Mouse (Mus musculus) brown adipose tissue, adult 24 weeks (tissue): ENCODE measurements around the gene Grb7. TPM values are rescaled to one million over a fixed set of nuclear protein-coding genes. Genes with fewer than 3 reads are reported as not detected.

ENCODE experiments used
- H3K27ac ChIP-seq: fragments of 200-500 bp; replicated peaks from 2 replicates; pipeline ENCODE4 v1.5.1; 2012; ENCODE audit warnings: low read depth, mild to moderate bottlenecking, low read length
- H3K4me1 ChIP-seq: fragments of 200-500 bp; 2 replicates; pipeline ENCODE4 v1.6.1; 2012; ENCODE audit warnings: low read length, mixed read lengths; ENCODE audit not compliant: control insufficient read depth, insufficient read depth, insufficient read length
- H3K4me3 ChIP-seq: fragments of 200-500 bp; 2 replicates; pipeline ENCODE4 v1.5.1; 2012; ENCODE audit warnings: low read depth, mild to moderate bottlenecking, low read length, moderate library complexity; ENCODE audit not compliant: insufficient read depth
- polyA plus RNA-seq: library from polyadenylated mRNA; stranded (reverse); fragments of >200 nt; gene quantifications from 2 replicates; pipeline ENCODE4 v1.2.4, GENCODE M21; 2012; ENCODE audit not compliant: missing spikeins, insufficient read depth, insufficient read length

Gene Grb7
- polyA plus RNA-seq, 1 experiment = 0.59 TPM

DNA sequence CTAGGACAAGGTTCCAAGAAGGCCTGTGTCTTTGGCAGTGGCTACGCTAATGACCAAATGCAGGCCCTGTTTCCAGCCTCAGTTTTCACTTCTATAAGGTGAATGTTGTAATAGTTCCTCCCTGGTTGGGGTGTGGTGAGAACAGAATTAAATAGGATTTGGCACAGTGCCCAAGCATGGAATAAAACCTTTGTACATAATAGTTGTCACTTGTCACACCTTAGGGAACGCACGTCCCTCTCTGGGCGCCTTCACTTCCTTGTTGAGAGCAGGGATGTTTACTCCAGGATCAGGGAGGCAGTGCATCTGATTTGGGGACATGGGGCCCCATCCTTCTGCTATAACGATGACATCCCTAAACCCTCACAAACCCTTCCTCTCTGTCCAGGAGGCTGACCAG, 17.8 kb upstream of the Grb7 start:
- H3K4me3 ChIP-seq = no peak overlapping the region
- H3K4me1 ChIP-seq = no peaks in the 10 kb centered on the region
- H3K27ac ChIP-seq = no peak overlapping the region

DNA sequence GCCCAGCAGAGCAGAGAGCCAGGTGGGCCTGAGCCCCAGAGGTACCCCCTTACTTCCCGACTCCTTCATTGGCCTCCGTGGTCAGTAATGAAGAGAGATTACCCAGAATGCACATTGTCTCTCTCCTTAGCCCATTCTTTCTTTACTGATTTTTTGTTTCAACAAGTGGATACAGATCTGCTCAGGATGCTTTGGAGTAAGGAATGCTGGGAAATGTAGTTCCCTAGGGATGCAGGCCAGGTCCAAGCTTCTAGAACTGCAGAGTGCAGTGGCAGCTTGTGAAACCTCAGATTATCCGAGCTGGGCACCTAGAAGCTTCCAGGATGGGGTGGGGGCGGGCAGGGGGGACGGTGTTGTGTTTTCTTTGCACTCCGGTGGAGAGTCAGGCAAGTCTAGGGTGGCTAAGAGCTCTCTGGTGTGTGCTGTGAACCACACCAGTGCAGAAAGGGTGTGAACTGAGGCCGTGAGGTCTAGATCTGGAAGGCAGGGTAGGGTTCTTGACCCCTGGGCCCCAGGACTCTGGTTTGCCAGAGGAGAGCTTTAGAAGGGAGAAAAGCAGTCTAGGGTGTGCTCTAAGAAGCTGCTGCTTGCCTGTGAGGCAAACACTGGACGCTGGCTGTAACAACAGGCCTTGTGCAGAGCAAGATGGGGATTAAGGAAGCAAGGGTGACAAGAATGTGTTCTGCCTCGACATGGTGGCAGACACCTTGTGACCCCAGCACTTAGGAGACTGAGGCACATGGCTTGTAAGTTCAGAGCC, 14.3 kb upstream of the Grb7 start:
- H3K4me1 ChIP-seq = no peaks in the 10 kb centered on the region
- no peak overlapping the region for H3K4me3 ChIP-seq
- no peak overlapping the region for H3K27ac ChIP-seq

DNA sequence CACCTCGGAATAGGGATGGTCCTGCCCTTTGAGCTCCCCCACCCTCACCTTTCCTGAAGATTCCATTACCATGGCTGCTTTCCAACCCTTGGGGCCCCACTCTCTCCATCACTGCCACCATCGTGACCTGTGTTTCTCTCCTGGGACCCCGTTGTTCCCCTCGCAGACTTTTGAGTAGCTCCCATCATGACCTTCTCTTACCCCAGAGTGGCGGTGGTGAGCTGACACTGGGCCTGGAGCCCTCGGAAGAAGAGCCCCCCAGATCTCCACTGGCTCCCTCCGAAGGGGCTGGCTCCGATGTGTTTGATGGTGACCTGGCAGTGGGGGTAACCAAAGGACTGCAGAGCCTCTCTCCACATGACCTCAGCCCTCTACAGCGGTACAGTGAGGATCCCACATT, 10.5 kb upstream of the Grb7 start:
- Histone ChIP-seq H3K4me3 (no peak overlapping the region), H3K27ac (no peak overlapping the region), H3K4me1 (peaks cover 4% of the 10 kb centered on the region; the same call in 1 of the 2 replicates)

DNA sequence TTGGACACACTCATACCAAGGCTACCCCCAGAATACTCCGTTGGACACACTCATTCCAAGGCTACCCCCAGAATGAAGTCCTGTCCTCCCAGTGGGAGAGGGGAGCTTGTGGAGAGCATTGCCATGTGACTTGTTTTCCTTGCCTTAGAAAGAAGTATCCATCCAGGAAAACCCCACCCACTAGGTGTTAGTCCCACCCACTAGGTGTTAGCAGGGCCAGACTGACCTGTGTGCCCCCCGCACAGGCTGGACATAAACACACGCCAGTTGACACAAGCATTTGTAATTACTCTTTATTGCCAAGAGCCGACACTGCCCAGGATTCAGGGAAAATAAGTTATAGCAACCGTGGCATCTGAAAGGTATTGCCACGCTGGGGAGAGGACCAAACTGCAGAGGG, 8.8 kb upstream of the Grb7 start:
- peaks cover 4% of the 10 kb centered on the region; the same call in 1 of the 2 replicates for H3K4me1 ChIP-seq
- no peak overlapping the region for H3K27ac ChIP-seq
- no peak overlapping the region; the same call in 1 of the 2 replicates for H3K4me3 ChIP-seq

DNA sequence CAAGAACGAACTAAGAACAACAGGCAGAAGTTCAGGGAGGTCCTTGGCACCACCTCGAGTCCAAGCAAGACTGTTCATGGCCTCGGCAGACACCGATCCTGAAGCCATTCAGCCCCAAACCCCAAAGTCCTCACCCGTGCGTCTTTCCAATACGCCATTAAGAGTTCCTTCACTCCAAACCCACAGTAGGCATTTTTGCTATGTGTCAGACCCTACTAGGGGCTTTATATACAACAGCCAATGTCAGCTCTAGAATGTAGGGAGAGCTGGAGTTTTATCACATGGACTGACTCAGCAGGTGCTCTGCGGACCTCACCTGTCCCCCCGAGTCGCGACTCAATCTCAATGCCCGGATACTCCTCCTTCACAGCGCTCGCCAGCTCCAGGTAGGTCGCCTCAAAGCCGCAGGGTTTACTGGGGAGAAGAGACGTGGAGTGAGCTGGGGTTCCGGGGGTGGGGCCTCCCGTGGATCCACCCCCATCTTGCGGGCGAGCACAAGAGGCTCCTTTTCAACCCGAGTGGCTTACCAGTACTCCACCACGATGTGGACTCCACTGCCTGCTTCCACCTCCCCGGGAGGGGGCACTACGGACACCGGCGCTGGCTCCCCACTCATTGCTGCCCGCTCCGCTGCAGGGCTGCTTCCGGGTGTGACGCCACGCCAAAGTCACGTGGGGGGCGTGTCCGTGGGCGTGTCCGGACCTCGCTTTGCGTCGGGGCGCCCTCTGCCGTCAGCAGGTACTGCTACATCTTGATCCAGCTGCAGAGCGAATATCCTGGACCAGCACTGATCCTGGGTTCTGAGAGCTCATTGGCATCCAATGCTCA, 7.6 kb upstream of the Grb7 start, which contains the start of gene Mien1:
Mien1 (minus strand) TSS at position 661 of the 828 bp plus-strand sequence.
- peaks cover 4% of the 10 kb centered on the region; the same call in 1 of the 2 replicates for H3K4me1 ChIP-seq
- H3K4me3 ChIP-seq = peak within 1 kb of the TSS; percentile 81
- H3K27ac ChIP-seq = 0 out of 2 replicates have a peak within 1 kb of the TSS, but pooled peaks have one; percentile 36

DNA sequence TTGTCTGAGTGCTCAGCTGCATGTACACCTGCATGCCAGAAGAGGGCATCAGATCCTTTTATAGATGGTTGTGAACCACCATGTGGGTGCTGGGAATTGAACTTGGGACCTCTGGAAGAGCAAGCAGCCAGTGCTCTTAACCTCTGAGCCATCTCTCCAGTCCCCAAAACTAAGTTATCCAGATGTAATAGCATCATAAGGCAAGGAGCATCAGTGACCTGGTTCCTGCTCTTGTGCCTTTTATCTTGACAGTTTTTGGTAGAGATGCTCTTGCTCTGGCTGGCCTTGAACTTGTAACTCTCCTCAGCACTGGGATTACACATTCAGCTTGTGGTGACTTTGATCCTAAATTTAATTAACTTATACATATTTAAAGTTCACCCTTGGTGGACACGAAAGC, 2.5 kb upstream of the Grb7 start:
- no peak overlapping the region for H3K4me3 ChIP-seq

DNA sequence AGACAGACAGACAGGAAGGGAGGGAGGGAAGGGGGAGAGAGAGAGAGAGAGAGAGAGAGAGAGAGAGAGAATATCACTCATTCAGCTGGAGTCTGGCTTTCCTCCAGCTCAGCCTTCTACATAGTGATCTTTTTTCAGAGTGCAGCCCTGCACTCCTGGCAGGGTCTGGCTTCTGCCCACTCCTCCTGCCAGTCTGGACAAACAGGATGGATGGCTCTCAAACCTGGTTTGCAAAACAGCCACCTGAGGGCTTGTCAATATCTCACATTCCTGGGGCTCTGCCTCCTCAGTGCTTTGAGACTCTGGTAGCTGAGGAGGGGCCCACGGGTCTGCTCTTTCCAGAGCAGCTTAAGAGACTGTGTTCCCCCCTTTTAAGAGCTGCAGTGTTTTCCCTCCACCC, 956 bp upstream of the Grb7 start:
- Histone ChIP-seq H3K27ac (no peak overlapping the region), H3K4me1 (0 out of 2 replicates have a peak, but pooled peaks cover 2% of the 10 kb centered on the region), H3K4me3 (no peak overlapping the region)

More for the DNA sequence above, 2.5 kb upstream of the Grb7 start:
- no peak overlapping the region for H3K27ac ChIP-seq
- 0 out of 2 replicates have a peak, but pooled peaks cover 2% of the 10 kb centered on the region for H3K4me1 ChIP-seq

DNA sequence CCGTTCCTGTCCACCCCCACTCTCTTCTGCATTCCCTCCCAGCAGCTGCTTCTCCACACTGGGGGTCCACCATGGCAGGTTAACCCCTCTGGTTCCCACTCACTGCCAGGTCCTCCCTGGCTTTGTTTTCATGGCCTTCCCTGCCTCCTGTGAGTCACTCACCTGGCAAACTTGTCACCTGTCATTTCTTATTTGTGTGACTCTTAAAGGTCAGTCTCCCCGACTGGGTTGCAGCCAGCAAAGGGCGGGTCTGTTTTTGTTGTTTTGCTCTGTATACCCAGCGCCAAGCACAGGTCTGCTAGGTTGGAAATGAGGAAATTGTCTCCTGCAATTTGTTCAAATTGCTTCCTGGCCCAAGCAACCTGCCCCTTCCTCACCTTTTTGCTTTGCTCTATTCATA, 515 bp upstream of the Grb7 start:
- H3K4me3 ChIP-seq = no peak overlapping the region
- H3K27ac ChIP-seq = no peak overlapping the region
- H3K4me1 ChIP-seq = 0 out of 2 replicates have a peak, but pooled peaks cover 2% of the 10 kb centered on the region

DNA sequence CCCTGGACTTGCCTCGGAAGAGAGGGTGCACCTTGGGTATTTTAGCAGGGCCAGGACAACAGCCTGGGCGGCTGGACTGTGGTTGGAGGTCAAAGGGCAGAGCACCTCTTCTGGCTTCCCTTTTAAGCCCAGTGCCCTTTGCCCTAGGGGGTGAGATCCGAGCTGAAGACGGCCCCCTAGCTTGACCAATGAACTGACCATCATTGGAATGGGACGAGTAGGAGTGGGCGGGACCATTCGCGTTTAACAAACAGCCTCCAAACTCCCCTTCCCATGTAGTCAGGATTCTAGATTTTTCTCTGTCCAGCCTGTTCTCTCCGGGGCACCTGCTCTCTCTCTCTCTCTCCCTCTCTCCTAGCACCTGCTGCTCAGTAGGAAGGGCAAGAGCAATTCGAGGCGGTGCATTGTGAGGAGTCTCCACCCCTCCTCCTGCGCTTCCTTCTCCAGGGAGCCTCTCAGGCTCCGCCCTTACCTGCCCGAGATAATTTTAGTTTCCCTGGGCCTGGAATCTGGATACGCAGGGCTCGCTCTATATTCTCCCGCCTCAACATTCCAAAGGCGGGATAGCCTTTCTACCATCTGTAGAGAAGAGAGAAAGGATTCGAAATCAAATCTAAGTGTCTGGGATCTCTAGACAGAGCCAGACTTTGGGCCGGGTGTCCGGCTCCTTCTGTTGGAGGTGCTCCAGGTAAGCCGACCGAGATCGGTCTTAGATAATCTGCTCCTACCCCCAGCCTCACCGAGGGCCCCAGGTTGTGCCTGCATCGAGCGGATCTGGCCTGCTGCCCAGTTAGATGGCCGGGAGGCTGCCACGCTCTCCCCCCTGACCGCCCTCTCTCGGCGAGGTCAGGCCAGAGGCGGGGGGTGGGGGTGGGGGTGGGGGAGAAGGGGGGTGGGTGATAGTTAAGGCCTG, 624 bp downstream of the Grb7 start:
- 0 out of 2 replicates have a peak, but pooled peaks cover 2% of the 10 kb centered on the region for H3K4me1 ChIP-seq
- H3K27ac ChIP-seq = no peak overlapping the region

DNA sequence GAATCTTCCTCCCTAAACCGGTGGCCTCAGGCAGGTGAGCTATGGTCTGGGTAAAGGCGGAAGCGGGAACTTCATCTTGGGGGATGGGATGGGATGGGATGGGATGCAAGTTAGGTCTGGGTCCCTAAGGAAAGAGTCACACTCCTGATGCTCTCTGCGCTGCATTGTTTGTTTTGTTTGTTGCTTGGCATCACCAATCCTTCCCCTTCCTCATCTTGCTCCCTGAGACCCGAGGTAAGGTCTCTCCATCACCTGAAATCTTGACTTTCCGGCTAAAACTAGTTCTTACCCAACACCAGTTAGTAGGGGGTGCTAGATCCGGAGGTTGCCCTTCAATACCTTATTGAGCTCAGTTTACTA, 1.3 kb downstream of the Grb7 start:
- no peak overlapping the region for H3K27ac ChIP-seq
- H3K4me3 ChIP-seq = no peak overlapping the region
- 0 out of 2 replicates have a peak, but pooled peaks cover 2% of the 10 kb centered on the region for H3K4me1 ChIP-seq

More for the DNA sequence above, 624 bp downstream of the Grb7 start:
- H3K4me3 ChIP-seq = no peak overlapping the region

DNA sequence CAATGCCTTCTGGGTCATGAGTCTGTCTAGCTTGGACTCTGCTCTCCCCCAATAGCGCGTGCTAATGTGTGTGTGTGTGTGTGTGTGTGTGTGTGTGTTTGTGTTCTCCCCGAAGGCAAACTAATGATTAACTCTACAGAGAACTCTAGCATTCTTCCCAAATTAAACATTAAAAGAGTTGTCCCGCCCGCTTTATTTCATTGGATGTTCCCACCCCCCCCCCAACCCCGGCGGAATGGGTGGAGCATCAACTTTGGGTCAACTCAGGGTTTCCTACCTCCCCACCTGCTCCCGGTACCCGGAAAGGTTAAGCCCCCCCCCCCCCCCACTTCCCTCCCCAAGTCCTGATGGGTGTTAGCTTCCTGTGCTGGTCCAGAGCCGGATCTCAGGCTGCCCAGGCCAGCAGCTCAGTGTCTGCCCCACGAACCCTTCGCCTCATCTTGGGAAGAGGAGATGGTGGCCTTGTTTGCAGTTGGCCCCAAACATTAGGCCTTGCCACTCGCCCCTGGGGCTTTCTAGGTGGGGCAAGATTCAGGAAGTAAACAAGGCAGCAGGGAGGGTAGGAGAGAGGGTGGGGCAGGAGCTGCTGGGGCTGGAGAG, 2.1 kb downstream of the Grb7 start:
- Histone ChIP-seq H3K4me3 (no peak overlapping the region), H3K27ac (no peak overlapping the region), H3K4me1 (0 out of 2 replicates have a peak, but pooled peaks cover 2% of the 10 kb centered on the region)

DNA sequence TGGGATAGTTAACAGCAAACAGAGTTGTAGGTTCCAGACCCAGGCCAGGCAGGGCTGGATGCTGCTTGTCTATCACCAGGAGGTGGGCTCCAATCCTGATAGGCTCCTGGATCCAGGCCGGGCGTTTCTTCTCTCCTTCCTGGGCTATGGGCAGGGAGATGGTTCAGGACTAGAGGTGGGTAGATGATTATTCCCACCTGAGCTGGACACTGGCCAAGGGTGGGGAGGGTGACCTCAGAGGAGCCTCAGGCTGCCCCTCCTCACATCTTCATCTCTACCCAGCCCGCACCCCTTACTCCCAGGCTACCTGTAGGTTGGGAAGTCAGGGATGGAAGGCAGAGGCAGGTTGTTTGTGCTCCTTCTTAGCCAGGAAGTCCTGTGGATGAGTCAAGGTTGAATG, 3.2 kb downstream of the Grb7 start:
- H3K4me3 ChIP-seq = no peak overlapping the region
- H3K4me1 ChIP-seq = 0 out of 2 replicates have a peak, but pooled peaks cover 2% of the 10 kb centered on the region
- no peak overlapping the region for H3K27ac ChIP-seq

DNA sequence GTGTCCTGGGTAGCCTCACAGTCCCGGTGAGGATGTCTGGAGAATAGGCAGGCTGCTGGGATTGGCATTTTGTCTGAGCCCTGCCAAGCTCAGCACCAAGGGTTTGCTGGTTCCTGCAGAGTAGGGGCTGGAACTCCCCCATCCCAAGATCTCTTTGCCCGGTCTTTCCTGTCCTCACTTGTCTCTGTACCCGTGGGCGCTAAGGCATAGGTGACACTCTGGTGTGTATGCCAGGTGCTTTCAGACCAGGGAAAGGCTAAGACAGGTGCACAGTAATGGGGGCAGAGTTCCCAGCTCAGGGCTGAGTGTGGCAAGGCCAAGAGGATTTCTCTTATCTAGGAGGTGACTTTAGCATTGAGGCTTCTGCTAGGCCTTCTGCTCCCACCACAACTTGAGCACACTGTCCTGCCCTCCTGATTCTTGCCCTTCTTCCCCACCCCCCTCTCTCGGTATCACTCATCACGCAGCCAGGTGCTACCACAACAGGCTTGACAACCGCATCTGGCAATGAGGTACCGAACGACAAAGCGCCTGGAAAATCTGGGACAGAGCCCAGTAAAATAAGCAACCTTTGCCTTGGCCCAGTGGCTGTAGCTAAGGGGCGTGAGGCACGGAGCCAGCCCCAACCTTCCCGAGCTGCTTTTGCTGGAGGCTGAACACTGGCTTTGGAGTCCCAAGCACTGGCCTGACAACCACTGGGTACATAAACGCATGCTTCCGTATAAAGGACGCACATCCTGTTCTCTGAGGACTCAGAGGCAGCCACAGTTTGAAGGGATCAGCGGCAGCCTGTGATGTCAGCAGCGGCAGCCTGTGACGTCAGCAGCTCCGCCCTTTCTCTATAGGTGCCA, 4.0 kb downstream of the Grb7 start:
- Histone ChIP-seq H3K4me3 (no peak overlapping the region), H3K27ac (no peak overlapping the region), H3K4me1 (0 out of 2 replicates have a peak, but pooled peaks cover 2% of the 10 kb centered on the region)
